Mouse (Mus musculus) hindlimb bud, embryonic 11.5 days (tissue): ENCODE measurements at regions not wholly inside any gene's neighbourhood (a gene's known extent, or its start where the extent isn't known, plus 50 kb on each side); places are given as distances from the start of the nearest gene placed in this dataset.

Experiments
- DNase-seq: peaks from one replicate; pipeline ENCODE4 v3.0.0-alpha.2; 2012; ENCODE audit warnings: low read depth, low spot score; ENCODE audit errors: extremely low spot score

- DNase-seq = no peak
Measured at GRCm38 (mm10) chr10:43634371-43635080, 56.4 kb downstream of the Cd24a start.

- DNase-seq = no peak
Measured at GRCm38 (mm10) chr10:43641169-43641945, 63.3 kb downstream of the Cd24a start.

- no peak for DNase-seq
Measured at GRCm38 (mm10) chr10:43646326-43646725, 68.2 kb downstream of the Cd24a start.

GRCm38 (mm10) chr10:43646965-43647364 is 68.9 kb downstream of the Cd24a start:
- DNase-seq = no peak

- no peak for DNase-seq
Measured at GRCm38 (mm10) chr10:43648186-43648585, 70.1 kb downstream of the Cd24a start.

GRCm38 (mm10) chr10:43648815-43649447 is 70.8 kb downstream of the Cd24a start:
- no peak for DNase-seq

GRCm38 (mm10) chr10:43650449-43650848 is 72.4 kb downstream of the Cd24a start:
- no peak for DNase-seq

GRCm38 (mm10) chr10:43651505-43651904 is 73.4 kb downstream of the Cd24a start:
- DNase-seq = no peak

- DNase-seq = no peak
Measured at GRCm38 (mm10) chr10:43651915-43652314, 73.8 kb downstream of the Cd24a start.

- DNase-seq = no peak
Measured at GRCm38 (mm10) chr10:43655082-43655671, 77.1 kb downstream of the Cd24a start.

GRCm38 (mm10) chr10:43655680-43656079 is 77.6 kb downstream of the Cd24a start:
- no peak for DNase-seq

- DNase-seq = no peak
Measured at GRCm38 (mm10) chr10:43656207-43656606, 78.1 kb downstream of the Cd24a start.

- no peak for DNase-seq
Measured at GRCm38 (mm10) chr10:43657501-43658225, 79.6 kb downstream of the Cd24a start.

GRCm38 (mm10) chr10:43658226-43658593 is 80.1 kb downstream of the Cd24a start:
- DNase-seq = no peak

GRCm38 (mm10) chr10:43664844-43665243 is 86.8 kb downstream of the Cd24a start:
- no peak for DNase-seq

GRCm38 (mm10) chr10:43666262-43667085 is 88.4 kb downstream of the Cd24a start:
- no peak for DNase-seq

- DNase-seq = no peak
Measured at GRCm38 (mm10) chr10:43667086-43667690, 89.1 kb downstream of the Cd24a start.

GRCm38 (mm10) chr10:43667732-43668247 is 89.7 kb downstream of the Cd24a start:
- no peak for DNase-seq

- DNase-seq = no peak
Measured at GRCm38 (mm10) chr10:43669471-43669870, 91.4 kb downstream of the Cd24a start.
